Mouse (Mus musculus) megakaryocyte progenitor cell, adult 5-6 weeks (primary cell): ENCODE results near the gene Pik3ca. TPM values are rescaled to one million over a fixed set of nuclear protein-coding genes. Genes with fewer than 3 reads are reported as not detected.
"Not testable (repeated sequence)": the region's sequence is repeated elsewhere in the genome, so short reads cannot be mapped to it uniquely, and the experiment has no call there.

ENCODE experiments used
- ATAC-seq: replicated peaks from 2 replicates; pipeline ENCODE4 v1.8.0; 2016; ENCODE audit warnings: mild to moderate bottlenecking, moderate TSS enrichment, inconsistent platforms; ENCODE audit not compliant: poor library complexity
- total RNA-seq, 2 experiments: library from RNA; stranded (forward) in 1 of 2; stranded (reverse) in 1 of 2; fragments of 157-497, 149-512 nt in 1 of 2; fragments of 200-1000 nt in 1 of 2; gene quantifications; 2 replicates each; pipeline versions ENCODE4 v1.2.3 to v1.2.4; 2015 to 2017

Pik3ca gene
- total RNA-seq, 2 experiments from 2014 or later, result 19.9 to 21.1 TPM

DNA sequence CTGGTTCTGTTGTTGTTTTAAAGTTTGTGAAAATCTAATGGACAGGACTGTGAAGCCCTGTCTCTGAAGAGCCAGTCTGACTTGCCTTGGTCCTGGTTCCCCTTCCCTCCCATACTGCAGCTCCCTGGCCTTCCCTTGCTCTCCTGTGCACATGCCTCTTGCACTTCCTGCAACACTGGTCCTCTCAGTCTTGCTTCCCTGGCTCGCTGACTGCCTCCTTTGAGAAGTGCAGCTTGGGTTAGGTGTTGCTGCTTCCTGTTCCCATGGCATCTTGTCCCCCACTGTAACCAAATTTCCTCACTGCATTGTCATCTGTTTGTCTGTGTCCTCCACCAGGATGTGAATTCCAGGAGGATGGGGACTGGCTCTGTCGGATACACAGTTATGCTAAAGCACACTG is 2.5 kb downstream of the Pik3ca start:
- 0 out of 2 replicates have a peak, but pooled peaks have one; percentile 8 for ATAC-seq

DNA sequence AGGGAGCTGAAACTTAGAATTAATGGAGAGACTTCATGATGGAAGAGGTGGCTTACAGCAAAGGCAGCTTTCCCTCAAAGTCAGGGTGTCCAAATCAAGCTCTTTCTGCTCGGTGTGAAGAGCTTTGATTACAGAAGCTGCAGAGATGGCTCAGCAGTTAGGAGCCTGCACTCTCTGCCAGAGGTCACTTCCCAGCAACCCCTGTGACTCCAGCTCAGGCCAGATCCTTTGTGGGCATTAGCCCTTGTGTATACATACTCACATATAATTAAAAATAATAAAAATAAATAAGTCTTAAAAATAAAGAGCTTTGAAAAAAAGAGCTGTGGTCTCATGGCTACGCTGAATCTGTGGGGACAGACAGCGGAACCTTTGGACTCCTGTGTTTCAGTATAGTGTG is 4.1 kb downstream of the Pik3ca start:
- ATAC-seq, result no peak

DNA sequence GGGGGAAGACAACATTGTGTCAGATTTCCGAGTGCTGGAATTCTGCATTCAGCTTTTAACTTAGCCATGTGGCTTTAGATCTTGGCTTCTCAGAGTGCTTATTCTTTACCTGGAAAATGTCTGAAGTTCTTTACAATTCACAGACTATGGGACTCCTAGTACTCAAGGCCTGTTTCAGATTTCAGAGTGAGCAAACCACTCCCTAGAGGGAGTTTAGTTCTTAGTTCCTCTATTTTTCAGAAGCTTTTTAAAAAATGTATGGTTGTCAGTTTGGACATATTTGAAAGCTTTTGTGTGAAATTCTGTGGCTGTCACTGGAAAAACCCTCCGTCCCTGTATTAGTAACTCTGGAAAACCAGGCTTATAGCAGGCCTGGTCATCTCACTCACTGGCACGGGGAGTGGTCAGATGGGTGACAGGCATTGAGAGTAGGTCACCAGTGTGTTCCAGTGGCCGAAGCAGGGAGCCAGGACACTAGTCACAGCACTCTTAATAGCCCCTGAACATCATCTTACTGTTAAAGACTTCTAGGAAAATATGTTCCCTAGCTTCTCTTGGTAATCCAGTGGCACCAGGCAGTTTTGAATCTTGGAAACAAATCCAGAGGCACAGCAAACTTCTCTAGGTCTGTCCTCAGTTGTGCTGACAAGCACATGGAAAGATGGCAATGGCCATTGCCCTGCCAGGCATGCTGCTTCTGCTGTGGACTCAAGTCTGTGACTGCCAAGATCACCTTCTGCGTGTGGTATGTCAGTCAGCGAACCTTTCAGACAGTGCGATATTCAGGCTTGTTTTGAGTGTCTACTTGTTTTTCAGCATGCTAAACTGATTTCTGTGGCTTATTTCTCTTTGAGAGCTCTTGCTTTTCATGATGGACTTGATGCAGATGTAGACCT is 5.8 kb downstream of the Pik3ca start:
- peak; percentile 42 for ATAC-seq

DNA sequence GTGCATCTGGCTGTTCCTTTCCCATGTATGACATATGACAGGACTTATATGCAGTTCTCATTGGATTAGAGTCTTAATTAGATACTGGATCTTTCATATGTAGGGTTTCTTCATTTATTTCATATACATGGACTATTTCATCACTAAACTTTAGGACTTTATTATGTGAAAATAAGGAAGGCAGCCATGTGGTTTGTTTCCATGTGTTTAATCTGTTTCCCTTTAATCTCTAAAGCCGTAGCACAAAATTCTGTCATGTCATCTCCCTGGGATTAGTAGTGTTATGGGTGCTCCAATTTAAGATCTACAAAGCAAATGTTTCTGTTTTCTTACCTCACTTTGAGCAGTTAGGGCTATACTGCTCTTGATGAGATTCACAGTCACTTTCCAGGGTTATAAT is 8.2 kb downstream of the Pik3ca start:
- 0 out of 2 replicates have a peak, but pooled peaks have one; percentile 16 for ATAC-seq

DNA sequence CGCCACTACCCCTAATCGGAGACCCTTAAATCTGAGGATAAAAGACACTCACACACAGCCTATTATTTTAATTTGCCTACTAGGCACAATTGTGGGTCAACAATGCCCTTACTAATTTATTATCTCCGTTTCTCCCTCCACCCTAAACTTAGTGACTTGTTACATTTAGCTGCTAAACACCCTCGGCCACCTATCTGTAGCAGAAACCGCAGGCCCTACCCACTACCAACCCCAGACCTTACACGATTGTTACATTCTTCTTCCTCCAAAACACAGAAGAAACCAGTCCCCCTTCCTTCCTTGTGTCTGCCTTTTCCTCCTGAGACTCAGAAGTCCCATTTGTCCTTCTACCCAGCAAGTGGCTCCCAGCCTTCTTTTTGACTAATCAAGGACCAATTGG is 9.3 kb downstream of the Pik3ca start:
- ATAC-seq, result peak; percentile 27; the same call in 1 of the 2 replicates

DNA sequence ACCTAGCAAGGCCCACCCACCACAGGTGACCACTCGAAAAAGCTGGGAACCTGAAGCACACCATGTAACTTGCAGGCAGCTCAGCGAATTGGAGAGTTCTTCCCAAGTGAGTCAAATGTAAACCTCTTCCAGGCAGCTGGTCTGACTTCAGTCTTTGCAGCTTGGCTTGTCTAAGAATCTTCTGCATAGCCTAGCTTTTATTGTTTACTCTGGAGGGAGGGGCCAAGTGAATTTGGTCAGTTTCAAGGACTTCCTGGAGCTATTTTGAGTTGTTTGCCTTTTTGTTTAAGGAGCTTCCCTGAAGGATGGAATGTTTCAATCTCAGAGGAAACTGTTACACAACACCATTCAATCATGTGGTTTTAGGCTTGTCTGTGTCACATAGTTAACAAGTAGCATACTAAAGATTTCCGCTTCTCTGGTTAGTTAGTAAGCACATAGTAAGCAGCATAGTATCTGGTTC is 11.4 kb downstream of the Pik3ca start:
- peak; percentile 69 for ATAC-seq

DNA sequence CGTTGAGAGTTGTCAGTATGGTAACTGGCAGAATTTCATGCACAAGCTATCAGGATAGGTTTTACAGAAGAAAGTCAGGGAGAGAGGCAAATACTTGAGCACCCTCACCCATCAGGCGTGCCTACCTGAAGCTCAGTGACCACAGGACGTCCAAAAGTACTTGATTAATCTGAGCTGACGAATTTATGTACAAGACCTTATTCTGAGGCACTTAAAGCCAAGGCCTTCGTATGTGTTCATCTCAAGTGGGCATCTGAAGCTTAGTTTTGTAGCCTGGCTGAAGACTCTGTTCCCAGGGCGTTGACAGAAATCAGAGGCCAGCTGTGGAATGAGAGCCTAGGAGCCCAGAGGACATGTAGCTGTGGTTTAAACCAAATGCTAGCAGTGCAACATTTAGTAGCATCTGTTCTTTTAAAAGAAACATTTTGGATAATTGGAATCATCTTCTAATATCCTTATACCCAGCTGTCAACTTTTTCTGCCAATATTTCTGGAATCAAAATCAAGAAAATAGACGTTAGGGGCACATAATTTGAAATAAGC is 15.1 kb downstream of the Pik3ca start:
- no peak for ATAC-seq

DNA sequence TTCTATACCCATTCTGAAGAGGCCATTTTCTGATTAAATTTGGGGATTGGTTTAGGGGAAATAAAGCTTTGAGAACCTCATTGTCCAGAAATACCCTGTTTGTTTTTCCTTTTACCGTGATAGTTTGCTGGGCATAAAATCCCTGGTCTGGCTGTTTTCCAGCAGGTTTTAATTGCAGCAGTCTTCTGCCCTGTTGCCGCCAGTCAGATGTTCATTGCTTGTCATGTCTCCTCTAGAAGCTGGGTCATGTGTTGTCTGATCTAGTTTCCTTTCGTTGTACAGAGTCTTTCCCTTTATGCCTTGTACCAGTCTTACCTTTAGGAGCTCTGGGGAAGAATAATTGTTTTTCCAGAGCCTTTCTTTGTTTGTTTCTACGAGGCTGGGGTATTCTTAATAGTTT is 16.9 kb downstream of the Pik3ca start:
- ATAC-seq, result no peak

DNA sequence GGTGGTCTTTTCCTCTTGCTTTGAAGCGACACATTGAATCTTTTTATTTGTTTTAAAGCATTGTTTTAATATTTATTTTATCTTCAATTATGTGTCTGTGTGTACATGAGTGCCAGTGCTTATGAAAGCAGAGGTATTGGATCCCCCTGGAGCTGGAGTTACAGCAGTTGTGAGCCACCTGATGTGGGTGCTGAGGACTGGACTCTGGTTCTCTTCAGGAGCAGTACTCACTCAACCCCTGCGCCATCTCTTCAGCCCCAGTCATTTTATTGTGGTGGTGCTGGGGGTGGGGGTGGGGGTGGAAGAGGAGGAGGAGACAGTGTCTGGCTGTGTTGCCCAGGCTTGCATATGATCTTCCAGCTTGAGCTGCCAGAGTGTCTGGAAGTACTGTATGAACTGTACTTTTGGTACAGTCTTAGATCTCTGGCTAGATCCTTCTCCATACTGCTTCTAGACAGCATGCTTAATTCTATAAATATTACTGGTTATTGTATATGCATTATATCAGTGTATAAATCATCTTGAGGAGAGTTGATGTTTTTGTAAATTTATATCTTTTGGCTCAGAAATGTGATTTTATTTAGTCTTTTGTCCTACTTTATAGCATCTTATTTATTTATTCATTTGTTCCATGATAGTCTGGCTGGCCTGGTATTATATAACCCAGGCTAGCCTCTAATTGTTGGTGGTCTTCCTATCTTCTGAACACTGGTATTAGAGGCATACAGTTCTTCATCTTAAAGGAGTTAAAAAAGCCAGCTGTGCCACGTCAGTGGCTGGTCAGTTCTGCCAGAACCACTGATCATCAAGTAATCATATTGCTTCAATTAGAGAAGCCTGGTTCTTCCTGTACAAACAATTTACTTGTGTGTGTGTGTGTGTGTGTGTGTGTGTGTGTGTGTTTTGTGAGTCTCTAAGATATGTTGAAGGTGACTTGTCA is 18.2 kb downstream of the Pik3ca start:
- ATAC-seq, result no peak

DNA sequence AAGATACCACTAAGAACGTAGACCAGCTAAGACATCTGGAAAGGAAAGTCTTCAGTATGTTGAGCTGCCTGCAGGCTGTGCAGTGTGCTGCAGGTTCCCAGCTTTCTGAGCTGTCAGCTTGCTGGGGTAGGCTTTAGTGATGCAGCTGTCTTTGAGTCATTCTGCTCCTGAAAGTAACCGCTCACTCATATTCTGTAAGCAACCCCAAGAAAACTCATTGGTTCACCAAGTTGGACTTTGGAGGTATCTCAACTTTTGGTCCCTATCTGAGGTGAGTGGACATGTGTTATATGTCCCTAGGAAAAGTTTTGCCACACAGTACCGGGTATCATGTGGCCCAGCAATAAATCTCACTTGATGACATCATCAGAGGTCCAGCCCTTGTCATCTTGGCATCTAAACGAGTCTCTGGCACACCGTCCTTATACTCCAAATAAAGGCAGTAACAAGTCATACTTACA is 20.3 kb downstream of the Pik3ca start:
- ATAC-seq, result no peak

DNA sequence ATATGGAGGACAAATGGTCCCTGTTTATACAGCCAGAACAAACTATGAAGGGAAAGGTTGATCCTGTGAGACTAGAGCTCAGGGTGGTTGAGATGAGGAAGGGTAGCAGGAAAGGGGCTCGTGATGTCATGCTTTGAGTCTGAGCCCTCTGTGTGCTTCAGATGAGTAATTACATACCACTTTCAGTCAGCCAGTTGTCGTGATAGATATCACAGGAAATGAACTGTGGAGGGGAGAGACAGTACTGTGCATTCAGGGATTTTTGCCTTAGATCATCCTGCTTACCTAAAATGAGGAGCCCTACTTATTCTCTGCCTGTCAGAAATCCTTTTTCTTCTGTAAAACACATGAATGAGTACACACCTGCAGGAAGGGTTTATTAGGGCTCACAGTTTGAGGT is 22.4 kb downstream of the Pik3ca start:
- no peak for ATAC-seq

DNA sequence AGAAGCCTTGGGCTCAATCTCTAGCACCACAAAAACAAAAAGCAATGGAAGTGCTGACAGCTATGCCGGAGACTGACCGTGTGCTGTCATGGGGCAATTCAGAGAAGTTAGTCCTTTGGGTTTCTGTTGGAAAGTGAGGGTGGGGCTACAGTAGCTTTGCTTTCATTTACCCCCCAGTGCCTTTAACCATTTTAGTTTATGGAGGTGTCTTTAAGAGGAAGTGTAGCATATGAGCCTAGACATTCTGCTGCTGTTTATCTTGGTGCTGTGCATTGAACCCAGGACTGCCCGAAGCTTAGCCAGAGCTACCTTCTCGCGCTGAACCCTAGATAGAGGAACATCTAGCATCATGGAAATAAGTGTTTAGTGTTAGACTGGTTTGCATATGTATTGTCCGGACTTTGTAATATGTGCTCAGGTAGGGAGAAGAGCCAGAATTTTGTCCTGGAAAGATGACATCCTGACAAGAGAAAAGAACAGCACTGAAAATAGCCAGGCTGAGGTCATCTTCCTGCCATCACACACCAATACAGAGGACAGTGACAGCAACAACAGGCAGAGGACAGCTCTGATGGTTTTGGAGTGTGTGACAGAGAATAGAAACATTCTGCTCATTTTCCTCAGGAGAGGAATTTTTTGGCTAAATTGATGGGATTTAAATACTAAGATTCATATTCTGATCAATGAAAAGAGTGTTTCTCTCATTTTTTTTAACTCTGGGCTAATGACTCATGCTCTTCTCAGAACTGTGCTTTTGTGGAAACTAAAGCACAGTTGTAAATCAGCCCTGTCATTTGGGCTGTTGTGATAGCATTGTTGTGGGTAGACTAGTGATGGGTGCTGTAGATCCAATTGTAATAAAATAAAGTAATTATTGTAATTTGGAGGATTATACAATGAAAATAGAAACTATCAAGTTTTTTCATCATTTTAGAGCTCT is 23.9 kb downstream of the Pik3ca start:
- ATAC-seq, result peak; percentile 47

DNA sequence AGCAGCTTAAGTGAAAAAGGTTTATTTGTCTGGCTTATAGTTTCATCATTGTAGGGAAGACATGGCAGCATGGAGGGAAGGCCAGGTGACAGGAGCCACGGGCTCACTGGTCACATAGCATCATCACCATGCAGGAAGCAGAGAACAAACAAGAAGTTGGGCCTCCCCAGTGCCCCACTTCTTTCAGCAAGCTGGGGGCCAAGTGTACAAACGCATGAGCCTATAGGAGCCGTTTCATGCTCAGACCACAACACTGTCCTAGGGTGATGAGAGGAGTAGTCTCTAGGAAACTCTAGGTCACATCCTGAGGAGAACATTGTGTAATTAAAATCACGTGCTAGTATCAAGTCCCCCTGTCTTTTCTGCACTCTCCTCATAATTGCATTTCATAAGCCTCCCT is 30.2 kb downstream of the Pik3ca start:
- ATAC-seq, result peak; percentile 90

DNA sequence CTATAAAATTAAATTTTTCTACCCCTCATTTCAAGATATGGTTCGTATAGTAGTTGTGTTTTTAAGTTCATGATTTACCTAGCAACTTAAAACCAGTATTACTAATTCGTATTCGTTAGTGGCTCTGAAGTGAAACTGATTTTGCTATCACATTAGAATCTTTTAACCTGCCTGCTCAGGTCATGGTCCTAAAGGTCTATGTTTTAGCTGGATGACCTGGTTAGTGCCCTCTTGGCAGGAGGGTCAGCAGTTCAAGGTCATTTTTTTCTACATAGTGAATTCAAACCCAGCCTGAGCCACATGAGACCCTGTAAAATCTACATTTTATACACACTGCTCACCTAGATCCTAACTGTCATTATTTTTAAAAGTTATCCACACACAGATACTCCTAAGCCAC is 30.9 kb downstream of the Pik3ca start:
- no peak for ATAC-seq

DNA sequence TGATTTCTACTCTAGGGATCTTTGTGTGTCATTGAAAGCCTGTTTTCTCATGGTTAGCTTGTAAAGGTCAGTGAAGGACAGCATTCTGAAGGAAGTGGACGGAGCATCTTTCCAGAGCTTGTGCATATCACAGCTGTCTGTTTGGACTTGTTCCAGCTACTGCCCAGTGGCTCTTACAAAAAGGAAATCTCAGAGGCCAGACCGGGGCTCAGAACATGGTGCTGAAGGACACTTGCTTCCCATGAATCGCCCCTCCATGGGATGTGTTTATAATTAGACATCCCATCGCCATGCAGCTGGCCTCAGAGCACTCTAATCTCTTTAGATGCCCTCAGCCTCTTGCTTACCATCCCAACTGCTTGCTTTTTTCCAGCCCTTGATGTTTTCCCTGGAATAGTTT is 31.4 kb downstream of the Pik3ca start:
- ATAC-seq, result no peak

DNA sequence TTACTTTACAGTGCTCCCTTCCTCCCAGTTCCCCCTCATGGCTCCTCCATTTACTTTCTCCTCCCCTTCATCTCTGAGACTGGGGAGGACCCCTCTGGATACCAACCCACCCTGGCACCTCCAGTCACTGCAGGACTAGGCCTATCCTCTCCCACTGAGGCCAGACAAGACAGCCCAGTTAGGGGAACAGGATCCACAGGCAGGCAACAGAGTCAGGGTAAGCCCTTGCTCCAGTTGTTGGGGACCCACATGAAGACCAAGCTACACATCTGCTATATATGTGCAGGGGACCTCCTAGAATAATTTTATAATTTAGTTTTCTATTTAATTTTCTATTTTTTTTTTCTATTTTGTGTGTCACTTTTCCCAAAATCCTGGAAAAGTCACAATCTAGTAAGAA is 31.9 kb downstream of the Pik3ca start:
- ATAC-seq, result not testable (repeated sequence)

DNA sequence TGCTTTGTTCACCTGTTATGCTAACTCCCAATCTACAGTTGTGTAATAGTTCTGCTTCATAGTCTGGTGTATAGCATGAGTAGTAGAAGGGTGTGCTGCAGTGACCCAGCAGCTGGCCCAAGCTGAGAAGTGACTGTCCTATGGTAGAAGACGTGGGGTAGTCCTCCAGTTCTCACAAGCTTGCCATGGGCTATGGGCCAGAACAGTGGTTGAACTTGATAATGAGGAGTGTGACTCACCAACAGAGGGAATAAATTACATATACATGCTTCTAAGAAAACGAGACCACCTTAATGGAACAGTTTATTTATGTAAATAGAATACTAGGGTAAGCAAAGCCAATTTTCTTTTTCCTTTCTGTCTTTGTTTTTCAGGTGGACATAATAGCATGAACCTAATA is 32.9 kb downstream of the Pik3ca start:
- peak; percentile 61 for ATAC-seq

DNA sequence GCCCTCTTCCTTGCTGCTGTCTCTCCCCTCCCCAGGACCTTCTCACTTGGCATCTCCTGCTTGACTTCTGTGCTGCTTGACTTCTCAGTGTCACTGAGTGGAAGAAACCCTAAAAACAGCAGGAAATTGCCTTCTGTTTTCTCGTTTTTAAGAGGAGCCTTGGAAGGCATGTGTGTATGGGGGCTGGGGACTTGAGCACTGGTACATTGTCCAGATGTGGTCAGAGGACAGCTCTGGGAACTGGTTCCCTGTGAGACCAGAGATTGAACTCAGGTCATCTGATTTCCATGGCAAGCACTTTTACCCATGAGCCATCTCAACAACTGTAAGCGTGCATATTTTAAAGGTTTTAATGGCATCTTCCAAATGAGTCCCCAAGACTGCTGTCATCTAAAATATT is 36.5 kb downstream of the Pik3ca start:
- ATAC-seq, result no peak

DNA sequence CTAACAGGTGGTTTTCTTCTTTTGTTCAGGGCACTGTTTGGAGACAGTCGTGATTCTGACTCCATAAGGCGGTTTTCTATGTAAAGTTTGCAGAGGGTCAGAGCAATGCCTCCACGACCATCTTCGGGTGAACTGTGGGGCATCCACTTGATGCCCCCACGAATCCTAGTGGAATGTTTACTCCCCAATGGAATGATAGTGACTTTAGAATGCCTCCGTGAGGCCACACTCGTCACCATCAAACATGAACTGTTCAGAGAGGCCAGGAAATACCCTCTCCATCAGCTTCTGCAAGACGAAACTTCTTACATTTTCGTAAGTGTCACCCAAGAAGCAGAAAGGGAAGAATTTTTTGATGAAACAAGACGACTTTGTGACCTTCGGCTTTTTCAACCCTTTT is 38.6 kb downstream of the Pik3ca start:
- no peak for ATAC-seq

DNA sequence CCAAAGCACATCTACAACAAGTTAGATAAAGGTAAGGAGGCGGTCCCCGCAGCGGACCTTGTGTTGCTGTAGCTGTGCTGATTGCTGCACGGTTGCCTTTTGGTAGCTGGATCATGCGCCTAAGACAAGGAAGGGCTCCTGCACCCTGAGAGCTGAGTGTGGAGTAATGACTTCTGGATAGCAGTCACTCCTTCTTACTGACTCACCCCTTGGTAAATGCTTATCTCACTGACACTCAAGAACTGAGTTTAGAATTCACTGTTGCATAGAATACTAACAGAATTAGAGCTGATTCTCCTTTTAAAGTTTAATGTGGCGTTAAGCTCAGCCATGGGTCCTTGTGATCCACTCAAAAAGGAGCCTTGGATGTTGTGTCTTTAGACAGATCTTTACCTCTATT is 39.8 kb downstream of the Pik3ca start:
- no peak for ATAC-seq
